Mouse (Mus musculus) bone marrow, adult 2 months (tissue): ENCODE results near the gene Sp100. TPM values are rescaled to one million over a fixed set of nuclear protein-coding genes. Genes with fewer than 3 reads are reported as not detected.

Source experiments
- H3K27ac ChIP-seq: fragments of 200-500 bp; 2 replicates; pipeline ENCODE4 v1.5.1; 2012; ENCODE audit warnings: low read depth, mild to moderate bottlenecking, control low read depth, inconsistent platforms, low read length; ENCODE audit not compliant: control insufficient read depth, poor library complexity, insufficient read depth
- H3K4me1 ChIP-seq: fragments of 200-500 bp; 2 replicates; pipeline ENCODE4 v1.6.1; 2011; ENCODE audit warnings: low read length; ENCODE audit not compliant: control insufficient read depth, insufficient read depth
- H3K4me3 ChIP-seq: fragments of 200-500 bp; replicated peaks from 2 replicates; pipeline ENCODE3; 2011; ENCODE audit warnings: mild to moderate bottlenecking, low read depth, low read length, control low read depth; ENCODE audit not compliant: control insufficient read depth
- CTCF ChIP-seq: fragments of 200-500 bp; IDR thresholded peaks from 2 replicates; pipeline ENCODE4 v1.5.1; 2011; ENCODE audit warnings: low read length, control low read depth; ENCODE audit not compliant: control insufficient read depth, insufficient read depth
- POLR2A ChIP-seq: fragments of 200-500 bp; IDR thresholded peaks from 2 replicates; pipeline ENCODE4 v1.6.1; 2011; ENCODE audit warnings: low read depth, mild to moderate bottlenecking, control low read depth, low read length, borderline replicate concordance; ENCODE audit not compliant: control insufficient read depth
- WGBS: fragments of 180-500 bp; shearing (Covaris S2); methylation state at CpG from one replicate; pipeline ENCODE4 v1.1.7; 2018; 5-methylcytosine and 5-hydroxymethylcytosine counted together
- polyA plus RNA-seq: library from polyadenylated mRNA; stranded (reverse); fragments of >200 nt; gene quantifications from 2 replicates; pipeline ENCODE4 v1.2.4, GENCODE M21; 2011; ENCODE audit warnings: low replicate concordance; ENCODE audit not compliant: missing spikeins, insufficient read depth, insufficient read length

The Sp100 gene
- polyA plus RNA-seq, 1 experiment: 147 TPM

DNA sequence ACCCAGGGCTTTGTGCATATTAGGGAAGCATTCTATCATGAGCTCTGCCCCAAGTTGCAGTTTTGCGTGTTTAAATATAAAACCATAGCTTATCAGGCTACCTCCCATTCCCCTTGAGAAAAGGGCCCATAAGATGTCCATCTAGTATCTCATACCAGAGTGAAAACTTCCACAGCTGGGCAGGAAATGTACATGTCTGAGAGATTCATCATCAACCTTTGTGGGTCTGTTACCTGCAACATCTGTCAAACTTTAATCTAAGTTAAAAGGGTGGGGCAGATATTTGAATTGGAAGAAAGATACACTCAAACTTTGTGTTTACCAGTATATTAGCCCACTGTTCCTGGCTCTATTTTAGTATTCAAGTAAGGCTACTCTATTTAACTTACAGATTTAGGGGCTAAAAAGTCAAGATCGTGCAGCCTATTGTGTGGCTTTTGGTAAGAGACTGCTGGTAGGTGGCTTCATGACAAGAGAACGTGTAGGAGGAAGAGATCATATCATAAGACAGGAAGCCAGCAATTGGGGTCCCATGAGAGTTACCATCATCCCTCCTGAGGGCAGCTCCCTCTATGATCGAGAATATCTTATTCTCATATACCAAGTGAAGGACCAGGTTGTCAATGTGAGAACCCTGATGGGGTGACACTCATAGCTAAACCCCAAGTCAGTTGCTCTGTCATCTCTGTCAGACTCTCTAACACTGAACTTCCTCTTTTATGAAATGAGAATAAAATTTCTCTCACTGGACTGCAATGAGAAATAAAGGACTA is 48.1 kb downstream of the Sp100 start:
- Histone ChIP-seq H3K27ac (no peak overlapping the region), H3K4me3 (no peak overlapping the region), H3K4me1 (peaks cover 3% of the 10 kb centered on the region)
- WGBS: 21% methylated on average over 4 of the region's 4 CpGs
- no peak for TF ChIP-seq POLR2A
- TF ChIP-seq CTCF: no peak

DNA sequence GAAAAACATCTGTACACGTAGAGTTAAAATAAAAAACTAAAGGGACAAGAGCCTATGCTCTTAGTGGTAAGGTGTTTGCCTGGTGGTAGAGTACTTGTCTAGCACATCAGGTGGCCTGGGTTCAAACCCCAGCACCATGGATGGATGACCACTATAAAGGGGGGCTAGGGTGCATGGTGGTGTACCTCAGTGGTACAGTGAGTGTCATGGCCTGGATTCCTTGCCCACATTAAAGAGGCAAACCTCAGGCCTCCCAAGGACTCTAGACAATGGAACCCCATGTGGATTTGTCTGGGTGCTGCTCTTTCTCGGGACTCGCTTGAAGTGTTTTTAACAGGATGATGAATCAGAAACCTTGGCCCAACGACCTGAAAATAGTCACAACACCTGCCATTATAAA is 52.7 kb downstream of the Sp100 start:
- WGBS: 67% methylated on average over 4 of the region's 4 CpGs
- peaks cover 4% of the 10 kb centered on the region; the same call in 1 of the 2 replicates for H3K4me1 ChIP-seq
- peak overlapping the region; percentile 49; the same call in 1 of the 2 replicates for H3K27ac ChIP-seq
- no peak for TF ChIP-seq CTCF
- TF ChIP-seq POLR2A: no peak
- H3K4me3 ChIP-seq: no peak overlapping the region

DNA sequence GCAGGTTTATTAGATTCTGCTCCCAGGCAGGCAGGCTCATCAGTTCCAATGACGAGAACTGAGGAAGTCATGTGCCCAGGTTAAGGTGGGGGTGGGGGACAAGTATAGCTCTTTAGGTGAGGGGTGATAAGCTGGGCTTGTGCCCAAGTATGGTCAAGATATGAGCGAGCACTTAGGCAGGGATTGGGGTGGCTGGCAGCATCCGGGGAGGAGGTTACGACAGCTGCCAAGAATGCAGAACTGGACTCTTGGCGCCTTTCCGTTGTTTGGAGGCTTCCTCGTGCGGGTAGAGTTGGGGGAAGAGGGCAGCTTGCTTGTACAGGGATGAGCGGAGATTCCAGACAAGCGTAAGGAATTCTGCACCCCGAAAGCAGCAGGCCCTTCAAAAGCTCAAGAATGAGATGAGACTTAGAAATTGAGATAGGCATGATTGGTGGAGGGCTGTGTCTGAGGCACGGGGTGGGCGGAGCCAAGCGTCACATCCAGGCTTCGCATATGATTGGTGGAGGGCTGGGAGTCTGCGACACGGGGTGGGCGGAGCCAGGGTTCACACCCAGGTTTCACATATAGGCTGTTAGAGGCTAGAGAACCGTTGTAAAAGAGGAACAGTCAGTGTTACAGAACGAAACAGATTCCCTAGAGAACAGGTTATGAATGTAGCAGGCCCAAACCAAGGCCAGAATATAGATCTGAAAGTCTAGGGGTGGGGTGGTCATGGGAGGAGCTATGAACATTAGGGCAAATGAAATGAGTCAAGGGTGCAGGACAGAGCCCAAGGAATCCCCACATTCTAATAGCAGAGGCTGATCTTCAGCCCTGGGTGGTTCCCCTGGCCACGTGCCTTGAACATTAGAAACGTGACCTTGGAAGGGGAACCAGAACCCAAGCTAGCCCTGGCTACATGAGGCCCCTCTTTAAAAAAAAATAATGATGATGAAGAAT is 53.7 kb downstream of the Sp100 start:
- peak overlapping the region; percentile 54 for H3K4me3 ChIP-seq
- TF ChIP-seq CTCF (no peak), POLR2A (no peak)
- H3K4me1 ChIP-seq: peaks cover 4% of the 10 kb centered on the region; the same call in 1 of the 2 replicates
- 6% methylated on average over 22 of the region's 22 CpGs for WGBS
- H3K27ac ChIP-seq: peak overlapping the region; percentile 83

DNA sequence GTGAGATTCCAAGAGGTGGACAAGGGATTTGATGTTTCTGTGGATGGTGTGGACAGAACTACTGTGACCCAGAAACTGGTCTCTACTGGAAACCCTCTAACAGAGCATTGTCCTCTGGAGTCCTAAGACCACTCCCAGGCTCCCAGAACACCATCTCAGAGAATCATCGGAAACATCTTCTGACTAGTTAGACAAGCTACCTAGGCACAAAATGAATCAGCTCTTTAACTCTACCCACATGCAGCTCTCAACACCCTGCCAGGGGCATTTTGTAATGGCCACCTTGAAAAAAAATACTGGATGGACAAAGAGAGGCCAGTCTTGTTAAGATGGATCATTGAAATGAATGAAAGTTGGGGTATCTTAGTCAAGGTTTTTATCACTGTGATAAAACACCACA is 55.8 kb downstream of the Sp100 start:
- Histone ChIP-seq H3K4me1 (peaks cover 4% of the 10 kb centered on the region; the same call in 1 of the 2 replicates), H3K27ac (no peak overlapping the region), H3K4me3 (no peak overlapping the region)
- TF ChIP-seq CTCF (no peak), POLR2A (no peak)
- 93% methylated on average over 1 of the region's 1 CpGs for WGBS

DNA sequence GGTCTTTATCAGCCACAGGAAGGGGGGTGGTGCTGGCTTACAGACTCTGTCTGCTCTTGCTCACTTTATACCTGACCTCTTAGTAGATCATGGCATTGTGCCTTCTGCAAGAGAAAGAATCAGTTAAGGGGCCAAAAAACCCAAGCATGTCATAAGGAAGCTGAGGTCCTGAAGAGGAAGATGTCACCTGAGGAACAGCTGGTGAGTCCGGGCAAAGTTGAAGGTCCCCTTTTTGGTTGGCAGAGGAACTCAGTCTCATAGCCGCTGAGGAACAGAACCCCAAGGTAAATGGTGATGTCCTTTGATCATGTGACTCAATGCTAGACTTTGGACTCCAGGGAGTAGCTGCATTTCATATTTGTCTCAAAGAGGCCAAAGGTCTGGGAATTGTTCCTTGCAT is 57.0 kb downstream of the Sp100 start:
- TF ChIP-seq CTCF: no peak
- TF ChIP-seq POLR2A: no peak
- H3K4me1 ChIP-seq: peaks cover 4% of the 10 kb centered on the region; the same call in 1 of the 2 replicates
- H3K4me3 ChIP-seq: no peak overlapping the region
- no peak overlapping the region for H3K27ac ChIP-seq
- 25% methylated on average over 2 of the region's 2 CpGs for WGBS

DNA sequence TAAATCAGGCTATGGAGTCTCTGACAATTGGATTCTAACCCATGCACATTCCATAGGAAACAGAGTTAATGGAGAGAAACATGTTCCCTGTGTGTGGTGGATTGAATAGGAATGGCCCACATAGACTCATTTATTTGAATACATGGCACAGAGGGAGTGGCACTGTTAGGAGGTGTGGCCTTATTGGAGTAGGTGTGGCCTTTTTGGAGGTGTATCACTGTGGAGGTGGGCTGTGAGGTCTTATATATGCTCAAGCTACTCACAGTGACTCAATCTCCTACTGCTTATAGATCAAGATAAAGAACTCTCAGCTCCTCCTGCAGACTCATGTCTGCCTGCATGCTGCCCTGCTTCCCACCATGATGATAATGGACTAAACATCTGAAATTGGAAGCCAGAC is 64.7 kb downstream of the Sp100 start:
- Histone ChIP-seq H3K4me1 (no peaks in the 10 kb centered on the region), H3K4me3 (no peak overlapping the region), H3K27ac (no peak overlapping the region)
- no peak for TF ChIP-seq CTCF
- no peak for TF ChIP-seq POLR2A

DNA sequence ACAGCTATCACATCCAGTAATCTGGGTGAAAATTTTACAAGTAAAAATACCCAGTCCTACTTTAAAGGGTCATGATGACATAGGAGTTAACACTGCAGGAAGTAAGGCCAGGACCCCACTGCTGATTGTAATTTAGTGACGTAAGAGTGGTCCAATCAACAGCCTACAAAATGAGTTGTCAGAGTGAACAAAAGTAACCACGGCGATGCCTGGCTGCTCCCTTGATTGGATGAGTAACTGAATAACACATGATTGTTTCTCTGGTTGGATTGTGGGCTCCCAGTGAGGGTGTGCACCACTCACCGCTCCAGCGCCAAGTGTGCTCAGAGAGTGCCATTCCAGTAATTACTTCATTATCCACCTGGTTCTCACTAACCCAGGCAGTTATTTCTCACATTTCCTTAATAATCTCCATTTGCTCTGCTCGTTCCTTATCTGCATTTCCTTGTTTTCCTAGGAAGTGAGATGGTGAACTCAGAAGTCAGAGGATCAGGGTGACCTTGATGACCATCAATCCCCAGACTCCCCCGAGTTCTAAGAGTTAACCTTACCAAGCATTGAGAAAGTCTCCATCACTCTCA is 66.7 kb downstream of the Sp100 start:
- TF ChIP-seq CTCF (no peak), POLR2A (no peak)
- H3K27ac ChIP-seq: no peak overlapping the region
- no peak overlapping the region for H3K4me3 ChIP-seq
- H3K4me1 ChIP-seq: no peaks in the 10 kb centered on the region; the same call in 1 of the 2 replicates
- 74% methylated on average over 7 of the region's 7 CpGs for WGBS

DNA sequence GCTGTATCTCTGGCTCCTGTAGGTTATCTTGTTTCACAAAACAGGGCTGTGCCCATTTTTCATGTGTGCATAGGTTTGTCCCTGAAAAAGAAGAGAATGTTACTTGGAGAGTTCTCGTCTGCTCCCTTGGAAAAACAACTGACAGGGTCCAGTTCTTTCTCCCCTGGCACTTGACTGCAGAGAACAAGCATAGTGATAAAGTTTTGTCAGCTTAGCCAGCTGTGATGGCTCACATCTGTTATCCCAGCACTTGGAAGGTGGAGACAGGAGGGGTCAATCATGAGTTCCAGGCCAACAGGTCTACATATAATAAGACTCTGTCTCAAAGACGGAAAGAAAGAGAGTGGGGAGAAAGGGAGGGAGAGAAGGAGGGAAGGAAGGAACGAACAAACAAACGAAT is 69.3 kb downstream of the Sp100 start:
- no peak overlapping the region for H3K4me3 ChIP-seq
- 81% methylated on average over 4 of the region's 4 CpGs for WGBS

More for the DNA sequence above, 69.3 kb downstream of the Sp100 start:
- no peak overlapping the region for H3K27ac ChIP-seq
- TF ChIP-seq CTCF (no peak), POLR2A (no peak)
- no peaks in the 10 kb centered on the region; the same call in 1 of the 2 replicates for H3K4me1 ChIP-seq
